Mouse (Mus musculus): Measurements from ENCODE around the gene Aldh9a1. TPM values are rescaled to one million over a fixed set of nuclear protein-coding genes. Genes with fewer than 3 reads are reported as not detected.
A peak's percentile ranks its signal among the peaks of the same experiment; 100 is the strongest.

Gene Aldh9a1
- 32.2 and 32.7 TPM in 2 replicates for polyA plus RNA-seq (2015; fragmentation: Nextera tagmentation; extraction: Ambion mirVana)

GRCm38 (mm10) chr1:167349815-167350596 is at the start of gene Aldh9a1:
Gene Aldh9a1, plus strand, starts transcription at chr1:167349991.
- WGBS: under 1% methylated on average over 55 of the region's 55 CpGs
- peak; percentile 98 for ATAC-seq (ENCODE audit: low read depth)
- Histone ChIP-seq H3K9me3 (no peaks in the 10 kb centered on the region), H3K4me2 (peak within 1 kb of the TSS; percentile 70), H3K27ac (replicated peaks) (peak within 1 kb of the TSS; percentile 74), H3K27me3 (no peaks in the 10 kb centered on the region), H3K9ac (peak within 1 kb of the TSS; percentile 72), H3K4me1 (replicated peaks) (peaks cover 12% of the 10 kb centered on the region), H3K36me3 (peaks cover 8% of the 10 kb centered on the region; the same call in 1 of the 2 replicates), H3K4me3 (peak within 1 kb of the TSS; percentile 55)

GRCm38 (mm10) chr1:167300122-167300521 is 49.7 kb upstream of the Aldh9a1 start:
- WGBS: 83% methylated on average over 2 of the region's 2 CpGs
- Histone ChIP-seq H3K36me3 (no peaks in the 10 kb centered on the region), H3K4me1 (replicated peaks) (no peaks in the 10 kb centered on the region), H3K27me3 (no peaks in the 10 kb centered on the region), H3K27ac (replicated peaks) (no peak overlapping the region), H3K9me3 (no peaks in the 10 kb centered on the region), H3K4me2 (no peak overlapping the region), H3K4me3 (no peak overlapping the region), H3K9ac (no peak overlapping the region)
- ATAC-seq (ENCODE audit: low read depth): no peak

- Histone ChIP-seq H3K4me1 (replicated peaks) (peaks cover 16% of the 10 kb centered on the region), H3K36me3 (no peaks in the 10 kb centered on the region; the same call in 1 of the 2 replicates), H3K9me3 (no peaks in the 10 kb centered on the region), H3K27ac (replicated peaks) (no peak overlapping the region), H3K9ac (no peak overlapping the region), H3K4me3 (no peak overlapping the region), H3K4me2 (no peak overlapping the region), H3K27me3 (no peaks in the 10 kb centered on the region)
- 77% methylated on average over 7 of the region's 7 CpGs for WGBS
- no peak for ATAC-seq (ENCODE audit: low read depth)
These were observed 44.2 kb upstream of the Aldh9a1 start for GRCm38 (mm10) chr1:167305501-167306137.

- 69% methylated on average over 5 of the region's 5 CpGs for WGBS
- Histone ChIP-seq H3K4me1 (replicated peaks) (peaks cover 16% of the 10 kb centered on the region), H3K27ac (replicated peaks) (no peak overlapping the region), H3K36me3 (no peaks in the 10 kb centered on the region; the same call in 1 of the 2 replicates), H3K4me2 (no peak overlapping the region), H3K9me3 (no peaks in the 10 kb centered on the region), H3K27me3 (no peaks in the 10 kb centered on the region), H3K4me3 (no peak overlapping the region), H3K9ac (no peak overlapping the region)
- no peak for ATAC-seq (ENCODE audit: low read depth)
These were observed 43.1 kb upstream of the Aldh9a1 start for GRCm38 (mm10) chr1:167306451-167307240.

- H3K27me3 ChIP-seq: no peaks in the 10 kb centered on the region
- H3K4me3 ChIP-seq: peak overlapping the region; percentile 68
- H3K27ac ChIP-seq (replicated peaks): peak overlapping the region; percentile 92; the same call in 1 of the 2 replicates
- no peaks in the 10 kb centered on the region for H3K9me3 ChIP-seq
- H3K9ac ChIP-seq: peak overlapping the region; percentile 91
- 61% methylated on average over 11 of the region's 11 CpGs for WGBS
- H3K4me1 ChIP-seq (replicated peaks): peaks cover 16% of the 10 kb centered on the region
- no peak for ATAC-seq (ENCODE audit: low read depth)
- peaks cover 9% of the 10 kb centered on the region for H3K36me3 ChIP-seq
- H3K4me2 ChIP-seq: peak overlapping the region; percentile 78
These were observed 42.1 kb upstream of the Aldh9a1 start for GRCm38 (mm10) chr1:167307674-167308073.

- H3K9me3 ChIP-seq: no peaks in the 10 kb centered on the region
- peak within 1 kb of the TSS; percentile 91 for H3K9ac ChIP-seq
- H3K27ac ChIP-seq (replicated peaks): peak within 1 kb of the TSS; percentile 92
- WGBS: under 1% methylated on average over 82 of the region's 82 CpGs
- ATAC-seq (ENCODE audit: low read depth): peak; percentile 98
- peak within 1 kb of the TSS; percentile 78 for H3K4me2 ChIP-seq
- peaks cover 16% of the 10 kb centered on the region for H3K36me3 ChIP-seq
- peak within 1 kb of the TSS; percentile 68 for H3K4me3 ChIP-seq
- no peaks in the 10 kb centered on the region for H3K27me3 ChIP-seq
- peaks cover 16% of the 10 kb centered on the region for H3K4me1 ChIP-seq (replicated peaks)
These were observed 41.3 kb upstream of the Aldh9a1 start, which contains the start of gene Tmco1 for GRCm38 (mm10) chr1:167308261-167309054. Gene Tmco1, plus strand, starts transcription at chr1:167308378.

- Histone ChIP-seq H3K9me3 (no peaks in the 10 kb centered on the region), H3K4me2 (no peak overlapping the region), H3K36me3 (peaks cover 31% of the 10 kb centered on the region), H3K4me3 (no peak overlapping the region), H3K9ac (no peak overlapping the region), H3K4me1 (replicated peaks) (peaks cover 16% of the 10 kb centered on the region), H3K27me3 (no peaks in the 10 kb centered on the region), H3K27ac (replicated peaks) (no peak overlapping the region)
- ATAC-seq (ENCODE audit: low read depth): no peak
These were observed 37.4 kb upstream of the Aldh9a1 start for GRCm38 (mm10) chr1:167312367-167312766.

- Histone ChIP-seq H3K9ac (no peak overlapping the region), H3K36me3 (peaks cover 37% of the 10 kb centered on the region), H3K27me3 (no peaks in the 10 kb centered on the region), H3K4me2 (no peak overlapping the region), H3K9me3 (no peaks in the 10 kb centered on the region), H3K27ac (replicated peaks) (no peak overlapping the region), H3K4me1 (replicated peaks) (peaks cover 13% of the 10 kb centered on the region), H3K4me3 (no peak overlapping the region)
- ATAC-seq (ENCODE audit: low read depth): no peak
- 88% methylated on average over 4 of the region's 4 CpGs for WGBS
These were observed 36.6 kb upstream of the Aldh9a1 start for GRCm38 (mm10) chr1:167313220-167313619.

- ATAC-seq (ENCODE audit: low read depth): no peak
- WGBS: 96% methylated on average over 6 of the region's 6 CpGs
- no peaks in the 10 kb centered on the region for H3K9me3 ChIP-seq
- H3K4me2 ChIP-seq: no peak overlapping the region
- no peak overlapping the region for H3K9ac ChIP-seq
- H3K27ac ChIP-seq (replicated peaks): no peak overlapping the region
- H3K4me3 ChIP-seq: no peak overlapping the region
- no peaks in the 10 kb centered on the region for H3K27me3 ChIP-seq
- H3K4me1 ChIP-seq (replicated peaks): no peaks in the 10 kb centered on the region
- peaks cover 84% of the 10 kb centered on the region for H3K36me3 ChIP-seq
These were observed 28.1 kb upstream of the Aldh9a1 start for GRCm38 (mm10) chr1:167321691-167322090.

GRCm38 (mm10) chr1:167328776-167329175 is 21.0 kb upstream of the Aldh9a1 start:
- Histone ChIP-seq H3K4me2 (no peak overlapping the region), H3K9me3 (no peaks in the 10 kb centered on the region), H3K36me3 (peaks cover 72% of the 10 kb centered on the region), H3K4me3 (no peak overlapping the region), H3K27me3 (no peaks in the 10 kb centered on the region), H3K27ac (replicated peaks) (no peak overlapping the region), H3K4me1 (replicated peaks) (no peaks in the 10 kb centered on the region), H3K9ac (no peak overlapping the region)
- no peak for ATAC-seq (ENCODE audit: low read depth)
- 89% methylated on average over 6 of the region's 6 CpGs for WGBS

- no peak overlapping the region for H3K4me2 ChIP-seq
- no peaks in the 10 kb centered on the region for H3K4me1 ChIP-seq (replicated peaks)
- ATAC-seq (ENCODE audit: low read depth): no peak
- WGBS: 92% methylated on average over 8 of the region's 8 CpGs
- H3K9me3 ChIP-seq: no peaks in the 10 kb centered on the region
- no peaks in the 10 kb centered on the region for H3K27me3 ChIP-seq
- H3K36me3 ChIP-seq: peaks cover 64% of the 10 kb centered on the region
- no peak overlapping the region for H3K9ac ChIP-seq
- H3K27ac ChIP-seq (replicated peaks): no peak overlapping the region
- no peak overlapping the region for H3K4me3 ChIP-seq
These were observed 18.7 kb upstream of the Aldh9a1 start for GRCm38 (mm10) chr1:167331106-167331505.

Measured in neural tube, embryonic 13.5 days (tissue).